Comparison of ENCODE assay signal across 8 mouse cellular contexts in genomic region chr1:135847139-135847562, GRCm38 (mm10). TPM values are rescaled to one million over a fixed set of nuclear protein-coding genes. Genes with fewer than 3 reads are reported as not detected.
A peak's percentile ranks its signal among the peaks of the same experiment; 100 is the strongest.
DNase-seq lines count a peak whose midpoint lies in the region; ATAC-seq lines count a peak whose summit lies in the region.

No protein-coding gene starts in this region.

- H3K4me1 ChIP-seq in midbrain, embryonic 11.5 days (ENCODE audit: control insufficient read depth, insufficient read depth, low read length) = peaks cover 4% of the 10 kb centered on the region
- H3K4me1 ChIP-seq in midbrain, embryonic 16.5 days (ENCODE audit: control insufficient read depth, insufficient read depth, low read length) = no peaks in the 10 kb centered on the region
- H3K4me1 ChIP-seq in intestine, embryonic 15.5 days (replicated peaks) = 0 out of 2 replicates have a peak, but pooled peaks cover 2% of the 10 kb centered on the region
- H3K4me1 ChIP-seq in lung, embryonic 16.5 days (replicated peaks; ENCODE audit: control insufficient read depth, insufficient read depth, low read length) = peaks cover 5% of the 10 kb centered on the region

- 34% methylated on average over 6 of the region's 6 CpGs for WGBS in midbrain, embryonic 11.5 days
- 27% methylated on average over 6 of the region's 6 CpGs for WGBS in midbrain, embryonic 16.5 days
- 26% methylated on average over 6 of the region's 6 CpGs for WGBS in intestine, embryonic 15.5 days
- WGBS in lung, embryonic 16.5 days = 28% methylated on average over 6 of the region's 6 CpGs

- no peak overlapping the region for H3K27ac ChIP-seq in midbrain, embryonic 11.5 days (ENCODE audit: low read depth, low read length)
- H3K27ac ChIP-seq in midbrain, embryonic 16.5 days (ENCODE audit: low read length) = no peak overlapping the region
- no peak overlapping the region for H3K27ac ChIP-seq in intestine, embryonic 15.5 days
- no peak overlapping the region for H3K27ac ChIP-seq in lung, embryonic 16.5 days (ENCODE audit: low read length)

- no peak for ATAC-seq in CD4-positive, CD25-positive, alpha-beta regulatory T cell, adult 4 months
- peak; percentile 11; the same call in 1 of the 2 replicates for ATAC-seq in midbrain, embryonic 11.5 days (ENCODE audit: low FRiP score)
- ATAC-seq in midbrain, embryonic 16.5 days = no peak
- ATAC-seq in intestine, embryonic 15.5 days = peak; percentile 68
- ATAC-seq in lung, embryonic 16.5 days (ENCODE audit: low read depth) = 0 out of 2 replicates have a peak, but pooled peaks have one; percentile 15

- no peaks in the 10 kb centered on the region for H3K9me3 ChIP-seq in midbrain, embryonic 11.5 days (ENCODE audit: control insufficient read depth, low read length)
- no peaks in the 10 kb centered on the region for H3K9me3 ChIP-seq in midbrain, embryonic 16.5 days (replicated peaks; ENCODE audit: control insufficient read depth, low read length, poor library complexity, severe bottlenecking)
- H3K9me3 ChIP-seq in intestine, embryonic 15.5 days = no peaks in the 10 kb centered on the region
- no peaks in the 10 kb centered on the region for H3K9me3 ChIP-seq in lung, embryonic 16.5 days (ENCODE audit: control insufficient read depth, low read length)

- H3K4me2 ChIP-seq in midbrain, embryonic 11.5 days = no peak overlapping the region
- no peak overlapping the region for H3K4me2 ChIP-seq in midbrain, embryonic 16.5 days (ENCODE audit: low read length)
- no peak overlapping the region for H3K4me2 ChIP-seq in intestine, embryonic 15.5 days (replicated peaks)
- H3K4me2 ChIP-seq in lung, embryonic 16.5 days (ENCODE audit: low read depth, low read length) = no peak overlapping the region

- no peaks in the 10 kb centered on the region for H3K36me3 ChIP-seq in midbrain, embryonic 11.5 days (ENCODE audit: control insufficient read depth, insufficient read depth, low read length)
- H3K36me3 ChIP-seq in midbrain, embryonic 16.5 days (ENCODE audit: control insufficient read depth, insufficient read depth, low read length) = no peaks in the 10 kb centered on the region
- H3K36me3 ChIP-seq in intestine, embryonic 15.5 days = no peaks in the 10 kb centered on the region
- no peaks in the 10 kb centered on the region for H3K36me3 ChIP-seq in lung, embryonic 16.5 days (ENCODE audit: control insufficient read depth, insufficient read depth, low read length)
- no peaks in the 10 kb centered on the region for H3K36me3 ChIP-seq in splenic B cell, adult 2 months (ENCODE audit: control insufficient read depth, insufficient read depth, low read length, poor library complexity, severe bottlenecking)

- no peak overlapping the region for H3K9ac ChIP-seq in midbrain, embryonic 11.5 days (ENCODE audit: low read length)
- H3K9ac ChIP-seq in midbrain, embryonic 16.5 days (ENCODE audit: low read depth, low read length) = no peak overlapping the region
- no peak overlapping the region for H3K9ac ChIP-seq in intestine, embryonic 15.5 days
- H3K9ac ChIP-seq in lung, embryonic 16.5 days (ENCODE audit: low read length) = no peak overlapping the region

- peak; percentile 75 for DNase-seq in CD4-positive, CD25-positive, alpha-beta regulatory T cell, adult 2 months (ENCODE audit: low read depth, low spot score)
- DNase-seq in midbrain, embryonic 11.5 days (ENCODE audit: low spot score, missing footprints) = peak; percentile 92
- peak; percentile 78 for DNase-seq in c-Kit-positive CD71-negative TER-119-negative erythroid progenitor cells, embryonic 14.5 days (ENCODE audit: low read depth)
- peak; percentile 63 for DNase-seq in splenic B cell, adult 2 months (ENCODE audit: low read depth, low spot score)

- no peak overlapping the region for H3K4me3 ChIP-seq in midbrain, embryonic 11.5 days (ENCODE audit: low read depth, low read length)
- H3K4me3 ChIP-seq in midbrain, embryonic 16.5 days (ENCODE audit: low read depth, low read length) = no peak overlapping the region
- no peak overlapping the region for H3K4me3 ChIP-seq in intestine, embryonic 15.5 days (replicated peaks)
- H3K4me3 ChIP-seq in lung, embryonic 16.5 days (ENCODE audit: low read length) = no peak overlapping the region

- H3K27me3 ChIP-seq in midbrain, embryonic 11.5 days (ENCODE audit: control insufficient read depth, insufficient read depth, low read length) = no peaks in the 10 kb centered on the region
- H3K27me3 ChIP-seq in midbrain, embryonic 16.5 days (ENCODE audit: control insufficient read depth, insufficient read depth, low read depth, low read length) = no peaks in the 10 kb centered on the region
- H3K27me3 ChIP-seq in intestine, embryonic 15.5 days (replicated peaks) = no peaks in the 10 kb centered on the region
- no peaks in the 10 kb centered on the region for H3K27me3 ChIP-seq in lung, embryonic 16.5 days (ENCODE audit: control insufficient read depth, insufficient read depth, low read depth, low read length)
- no peaks in the 10 kb centered on the region for H3K27me3 ChIP-seq in splenic B cell, adult 2 months (ENCODE audit: control insufficient read depth, insufficient read depth, low read length, poor library complexity, severe bottlenecking)

RNA-seq across cellular contexts. Expression of gene Tnnt2, which starts 11.0 kb away (rescaled TPM):
- polyA plus RNA-seq in CD4-positive, CD25-positive, alpha-beta regulatory T cell, adult 4 months (2017; shearing (Covaris generic)) = 1 to 10 TPM in 1 of 2 experiments, under 1 TPM in 1; 0.83 to 1.4 TPM
- polyA plus RNA-seq in midbrain, embryonic 11.5 days (2014; fragmentation: Nextera tagmentation; extraction: Ambion mirVana) = 0.82 and 0.92 TPM in 2 replicates
- 0.46 and 0.53 TPM in 2 replicates for polyA plus RNA-seq in midbrain, embryonic 16.5 days (2015; fragmentation: Nextera tagmentation; extraction: Ambion mirVana)
- polyA plus RNA-seq in intestine, embryonic 15.5 days (2015; fragmentation: Nextera tagmentation; extraction: Ambion mirVana) = 16.4 and 17.4 TPM in 2 replicates
- 130 and 158 TPM in 2 replicates for polyA plus RNA-seq in lung, embryonic 16.5 days (2015; fragmentation: Nextera tagmentation; extraction: Ambion mirVana)

RNA-seq across cellular contexts. Expression of gene Lad1, which starts 28.8 kb away (rescaled TPM):
- 10 to 100 TPM in 1 of 2 experiments, 1 to 10 TPM in 1; 9.2 to 13.6 TPM for polyA plus RNA-seq in CD4-positive, CD25-positive, alpha-beta regulatory T cell, adult 4 months (2017; shearing (Covaris generic))
- polyA plus RNA-seq in midbrain, embryonic 11.5 days (2014; fragmentation: Nextera tagmentation; extraction: Ambion mirVana) = 0.36 and 0.37 TPM in 2 replicates
- 0.95 and 1.3 TPM in 2 replicates for polyA plus RNA-seq in midbrain, embryonic 16.5 days (2015; fragmentation: Nextera tagmentation; extraction: Ambion mirVana)
- polyA plus RNA-seq in intestine, embryonic 15.5 days (2015; fragmentation: Nextera tagmentation; extraction: Ambion mirVana) = 179 and 196 TPM in 2 replicates
- 14.1 and 16.2 TPM in 2 replicates for polyA plus RNA-seq in lung, embryonic 16.5 days (2015; fragmentation: Nextera tagmentation; extraction: Ambion mirVana)

Comparison
In these comparisons a context has a peak if more than half of its experiments do, and no peak if none do; other contexts are left out.
1. ATAC-seq: peak in midbrain, embryonic 11.5 days (single experiment), intestine, embryonic 15.5 days (single experiment) and lung, embryonic 16.5 days (single experiment); none in CD4-positive, CD25-positive, alpha-beta regulatory T cell, adult 4 months (single experiment) and midbrain, embryonic 16.5 days (single experiment).
2. RNA of gene Lad1, which starts 28.8 kb away (polyA plus RNA-seq): 179 to 196 TPM in intestine, embryonic 15.5 days; 14.1 to 16.2 TPM in lung, embryonic 16.5 days, 9.2 to 13.6 TPM in CD4-positive, CD25-positive, alpha-beta regulatory T cell, adult 4 months, 0.95 to 1.3 TPM in midbrain, embryonic 16.5 days and 0.36 to 0.37 TPM in midbrain, embryonic 11.5 days; every median in the first group is over 10 times any median in the second.
3. Peak in every context shown above with its lines, with median percentiles within 50 percentile points of each other: DNase-seq.